Mouse (Mus musculus) stomach, postnatal 0 days (tissue): ENCODE measurements around the gene Atp13a3. TPM values are rescaled to one million over a fixed set of nuclear protein-coding genes. Genes with fewer than 3 reads are reported as not detected.

Source experiments
- ATAC-seq: fragments of 200-750 bp; cut with Nextera tagmentation; 2 replicates; pipeline ENCODE4 v1.8.0; 2017; ENCODE audit not compliant: low FRiP score, low TSS enrichment
- DNase-seq: peaks from one replicate; pipeline ENCODE4 v3.0.0-alpha.2; 2016; ENCODE audit warnings: low spot score
- H3K27ac ChIP-seq: fragments of 300-500 bp; sonication (generic); replicated peaks from 2 replicates; pipeline ENCODE4 v1.5.1; 2014; ENCODE audit warnings: mild to moderate bottlenecking, control low read depth
- H3K27me3 ChIP-seq: fragments of 300-500 bp; sonication (generic); 2 replicates; pipeline ENCODE4 v1.6.1; 2014; ENCODE audit warnings: low read length; ENCODE audit not compliant: control insufficient read depth, insufficient read depth
- H3K36me3 ChIP-seq: fragments of 300-500 bp; sonication (generic); 2 replicates; pipeline ENCODE4 v1.6.1; 2014; ENCODE audit warnings: low read length, mixed read lengths; ENCODE audit not compliant: control insufficient read depth, insufficient read depth
- H3K4me1 ChIP-seq: fragments of 300-500 bp; sonication (generic); replicated peaks from 2 replicates; pipeline ENCODE4 v1.6.1; 2014; ENCODE audit warnings: antibody characterized with exemption; ENCODE audit not compliant: control insufficient read depth, insufficient read depth
- H3K4me2 ChIP-seq: fragments of 300-500 bp; sonication (generic); replicated peaks from 2 replicates; pipeline ENCODE4 v1.6.1; 2014; ENCODE audit warnings: low read depth, mild to moderate bottlenecking, control low read depth, moderate library complexity
- H3K4me3 ChIP-seq: fragments of 300-500 bp; sonication (generic); 2 replicates; pipeline ENCODE4 v1.5.1; 2014; ENCODE audit warnings: low read depth, low read length, control low read depth
- H3K9ac ChIP-seq: fragments of 300-500 bp; sonication (generic); 2 replicates; pipeline ENCODE4 v1.6.1; 2014; ENCODE audit warnings: mild to moderate bottlenecking, low read length, control low read depth, mixed read lengths
- H3K9me3 ChIP-seq: fragments of 300-500 bp; sonication (generic); 2 replicates; pipeline ENCODE4 v1.6.1; 2016; ENCODE audit warnings: low read length; ENCODE audit not compliant: control insufficient read depth
- CTCF ChIP-seq: IDR thresholded peaks from 2 replicates; pipeline ENCODE4 v1.5.1; 2016; ENCODE audit warnings: antibody characterized with exemption, low read depth, mild to moderate bottlenecking, moderate library complexity
- EP300 ChIP-seq: optimal IDR thresholded peaks from 2 replicates; pipeline ENCODE3; 2016; ENCODE audit warnings: antibody characterized with exemption
- WGBS: fragments of 180-500 bp; shearing (Covaris S2); extraction: QIAGEN DNeasy Blood & Tissue Kit; methylation state at CpG from one replicate; pipeline ENCODE4 v1.1.7; 2014; 5-methylcytosine and 5-hydroxymethylcytosine counted together
- polyA plus RNA-seq: library from polyadenylated mRNA; unstranded; fragments of >200 nt; fragmentation: Nextera tagmentation; extraction: Ambion mirVana; gene quantifications from 2 replicates; pipeline ENCODE4 v1.2.1, GENCODE M21; 2015

Gene Atp13a3
- polyA plus RNA-seq, 1 experiment from 2014 or later: 7.7 TPM

DNA sequence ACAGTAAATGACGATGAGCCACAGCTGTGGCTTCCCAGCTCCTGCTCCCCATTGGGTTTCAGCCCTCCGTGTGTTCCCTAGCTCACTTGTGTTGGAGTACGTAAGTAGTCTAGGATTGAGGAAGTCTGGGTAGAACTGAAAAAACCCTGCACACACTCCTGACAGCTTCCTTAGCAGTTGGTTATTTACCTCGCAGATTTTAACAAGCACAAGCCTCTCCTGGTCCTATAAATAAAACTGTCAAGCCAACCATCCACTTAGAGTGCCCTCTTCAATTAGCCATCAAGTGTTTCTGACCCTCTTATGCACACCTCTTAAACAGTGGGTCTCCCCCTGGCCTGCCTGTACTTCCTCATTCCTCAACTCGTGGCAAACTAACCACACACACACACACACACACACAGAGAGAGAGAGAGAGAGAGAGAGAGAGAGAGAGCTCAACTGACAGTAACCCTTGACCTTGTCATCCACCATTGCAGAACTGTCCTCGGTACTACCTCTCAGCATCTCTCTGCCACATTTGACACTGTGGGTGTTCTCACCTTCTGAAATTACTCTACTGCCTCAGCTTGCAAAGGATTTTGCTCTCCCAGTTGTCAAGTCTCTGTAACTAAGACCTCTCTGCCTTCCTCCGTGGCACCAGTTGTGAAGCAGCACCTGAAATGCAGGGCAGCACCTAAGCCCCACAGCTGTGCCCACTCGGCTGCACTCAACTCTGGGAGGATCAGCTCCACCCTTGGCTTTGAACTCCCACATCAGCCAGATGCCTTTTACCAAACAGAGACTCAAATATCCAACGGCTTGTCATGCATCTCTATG is 15.7 kb downstream of the Atp13a3 start:
- H3K9ac ChIP-seq: no peak overlapping the region
- H3K4me3 ChIP-seq: no peak overlapping the region
- H3K4me1 ChIP-seq: peaks cover 7% of the 10 kb centered on the region
- no peaks in the 10 kb centered on the region for H3K9me3 ChIP-seq
- TF ChIP-seq CTCF: no peak
- TF ChIP-seq EP300: no peak
- DNase-seq: no peak
- no peaks in the 10 kb centered on the region for H3K27me3 ChIP-seq
- H3K27ac ChIP-seq: peak overlapping the region; percentile 93; the same call in 1 of the 2 replicates
- WGBS: 54% methylated on average over 9 of the region's 9 CpGs
- ATAC-seq: no peak
- H3K4me2 ChIP-seq: peak overlapping the region; percentile 91
- H3K36me3 ChIP-seq: no peaks in the 10 kb centered on the region

DNA sequence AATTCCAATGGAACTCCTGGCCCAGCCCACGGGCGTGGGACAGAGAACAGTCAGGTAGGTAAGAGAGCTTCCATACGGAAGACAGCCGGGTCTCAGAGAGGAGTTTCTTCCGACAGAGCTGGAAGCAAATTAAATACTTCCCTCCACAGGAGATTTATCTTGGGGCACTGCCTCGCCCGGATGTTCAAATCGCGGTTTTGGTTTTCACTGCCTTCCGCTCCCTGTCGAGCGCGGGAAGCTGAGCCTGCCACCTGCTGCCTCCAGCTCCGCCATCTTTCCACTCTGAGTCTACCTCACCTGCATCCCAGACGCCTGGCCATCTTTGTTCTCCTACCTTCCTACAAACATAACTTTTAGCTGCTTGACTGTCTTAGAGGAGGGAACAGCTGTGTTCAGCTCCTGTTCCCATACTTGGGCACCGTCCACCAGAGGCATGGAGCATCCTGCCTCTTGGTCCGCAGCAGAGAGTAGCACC is 16.5 kb downstream of the Atp13a3 start:
- WGBS: 4% methylated on average over 17 of the region's 17 CpGs
- Histone ChIP-seq H3K27ac (peak overlapping the region; percentile 93), H3K4me3 (peak overlapping the region; percentile 87), H3K36me3 (no peaks in the 10 kb centered on the region), H3K9ac (peak overlapping the region; percentile 93), H3K27me3 (no peaks in the 10 kb centered on the region), H3K9me3 (no peaks in the 10 kb centered on the region), H3K4me1 (peaks cover 7% of the 10 kb centered on the region), H3K4me2 (peak overlapping the region; percentile 91)
- DNase-seq (peak; percentile 55), ATAC-seq (peak; percentile 3; the same call in 1 of the 2 replicates)
- TF ChIP-seq EP300 (no peak), CTCF (no peak)

- Histone ChIP-seq H3K27me3 (no peaks in the 10 kb centered on the region), H3K9ac (peak overlapping the region; percentile 93), H3K27ac (peak overlapping the region; percentile 93), H3K9me3 (no peaks in the 10 kb centered on the region), H3K36me3 (no peaks in the 10 kb centered on the region), H3K4me3 (peak overlapping the region; percentile 87), H3K4me1 (peaks cover 7% of the 10 kb centered on the region), H3K4me2 (peak overlapping the region; percentile 91)
- WGBS: 1% methylated on average over 45 of the region's 76 CpGs
- ATAC-seq: peak; percentile 92
- no peak for TF ChIP-seq EP300
- peak; percentile 32 for TF ChIP-seq CTCF
- peak; percentile 92 for DNase-seq
Observed at GRCm38 (mm10) chr16:30388522-30389209, 17.1 kb downstream of the Atp13a3 start.

GRCm38 (mm10) chr16:30387871-30388460 is 17.8 kb downstream of the Atp13a3 start:
- H3K4me2 ChIP-seq: peak overlapping the region; percentile 91
- ATAC-seq (peak; percentile 39), DNase-seq (peak; percentile 54)
- no peaks in the 10 kb centered on the region for H3K27me3 ChIP-seq
- TF ChIP-seq CTCF (no peak), EP300 (no peak)
- peak overlapping the region; percentile 93 for H3K27ac ChIP-seq
- H3K4me3 ChIP-seq: peak overlapping the region; percentile 87
- H3K36me3 ChIP-seq: no peaks in the 10 kb centered on the region
- peak overlapping the region; percentile 93 for H3K9ac ChIP-seq
- WGBS: 1% methylated on average over 44 of the region's 49 CpGs
- no peaks in the 10 kb centered on the region for H3K9me3 ChIP-seq
- H3K4me1 ChIP-seq: peaks cover 7% of the 10 kb centered on the region

GRCm38 (mm10) chr16:30386911-30387439 is 18.8 kb downstream of the Atp13a3 start:
- no peak; the same call in 1 of the 2 replicates for ATAC-seq
- 47% methylated on average over 8 of the region's 8 CpGs for WGBS
- TF ChIP-seq EP300 (no peak), CTCF (no peak)
- Histone ChIP-seq H3K27ac (no peak overlapping the region), H3K4me2 (peak overlapping the region; percentile 91), H3K9ac (peak overlapping the region; percentile 93; the same call in 1 of the 2 replicates), H3K4me3 (no peak overlapping the region), H3K36me3 (no peaks in the 10 kb centered on the region), H3K27me3 (no peaks in the 10 kb centered on the region), H3K4me1 (peaks cover 7% of the 10 kb centered on the region), H3K9me3 (no peaks in the 10 kb centered on the region)
- DNase-seq: peak; percentile 50
